Mouse (Mus musculus) testis, adult 2 months (tissue): Measurements from ENCODE around the gene Fam3b. TPM values are rescaled to one million over a fixed set of nuclear protein-coding genes. Genes with fewer than 3 reads are reported as not detected.

Experiments
- H3K27ac ChIP-seq: fragments of 200-500 bp; 2 replicates; pipeline ENCODE4 v1.5.1; 2012; ENCODE audit warnings: low read depth, low read length; ENCODE audit not compliant: control insufficient read depth, insufficient read depth
- H3K27me3 ChIP-seq: fragments of 200-500 bp; 2 replicates; pipeline ENCODE4 v1.6.1; 2012; ENCODE audit warnings: mild to moderate bottlenecking, low read length, moderate library complexity; ENCODE audit not compliant: control insufficient read depth, insufficient read depth
- H3K36me3 ChIP-seq: fragments of 200-500 bp; 2 replicates; pipeline ENCODE4 v1.6.1; 2012; ENCODE audit warnings: mild to moderate bottlenecking, low read length; ENCODE audit not compliant: control insufficient read depth, insufficient read depth
- H3K4me1 ChIP-seq: fragments of 200-500 bp; 2 replicates; pipeline ENCODE4 v1.6.1; 2012; ENCODE audit warnings: low read length; ENCODE audit not compliant: control insufficient read depth, insufficient read depth
- H3K4me3 ChIP-seq: fragments of 200-500 bp; 2 replicates; pipeline ENCODE4 v1.5.1; 2012; ENCODE audit warnings: low read depth, mild to moderate bottlenecking, low read length, moderate library complexity, mixed read lengths; ENCODE audit not compliant: control insufficient read depth
- CTCF ChIP-seq: fragments of 200-500 bp; IDR thresholded peaks from 2 replicates; pipeline ENCODE4 v1.5.1; 2012; ENCODE audit warnings: low read depth, mild to moderate bottlenecking, inconsistent platforms, low read length, moderate library complexity; ENCODE audit not compliant: control insufficient read depth, insufficient read depth, insufficient replicate concordance
- POLR2A ChIP-seq: fragments of 200-500 bp; IDR thresholded peaks from 2 replicates; pipeline ENCODE4 v1.6.1; 2012; ENCODE audit warnings: low read depth, mild to moderate bottlenecking, inconsistent platforms, low read length, moderate library complexity; ENCODE audit not compliant: control insufficient read depth
- polyA plus RNA-seq: library from polyadenylated mRNA; depleted of rRNA; stranded (reverse); fragments of >200 nt; gene quantifications from 2 replicates; pipeline ENCODE4 v1.2.3, GENCODE M21; 2012

Gene Fam3b
- polyA plus RNA-seq, 1 experiment = 47.0 TPM

- no peaks in the 10 kb centered on the region for H3K27me3 ChIP-seq
- no peak overlapping the region for H3K4me3 ChIP-seq
- H3K36me3 ChIP-seq = no peaks in the 10 kb centered on the region
- H3K4me1 ChIP-seq = no peaks in the 10 kb centered on the region
- H3K27ac ChIP-seq = no peak overlapping the region
- TF ChIP-seq CTCF (no peak), POLR2A (no peak)
Measured at GRCm38 (mm10) chr16:97507783-97508182, 6.8 kb downstream of the Fam3b start.

GRCm38 (mm10) chr16:97504793-97505192, 9.8 kb downstream of the Fam3b start:
- Histone ChIP-seq H3K4me1 (no peaks in the 10 kb centered on the region; the same call in 1 of the 2 replicates), H3K36me3 (no peaks in the 10 kb centered on the region), H3K27me3 (no peaks in the 10 kb centered on the region), H3K27ac (no peak overlapping the region), H3K4me3 (no peak overlapping the region)
- TF ChIP-seq POLR2A (no peak), CTCF (no peak)

GRCm38 (mm10) chr16:97503849-97504248, 10.8 kb downstream of the Fam3b start:
- Histone ChIP-seq H3K27me3 (no peaks in the 10 kb centered on the region), H3K4me1 (no peaks in the 10 kb centered on the region; the same call in 1 of the 2 replicates)

GRCm38 (mm10) chr16:97500901-97501300, 13.7 kb downstream of the Fam3b start:
- H3K4me1 ChIP-seq = no peaks in the 10 kb centered on the region; the same call in 1 of the 2 replicates
- H3K27me3 ChIP-seq = no peaks in the 10 kb centered on the region
- no peak overlapping the region for H3K4me3 ChIP-seq
- no peak for TF ChIP-seq POLR2A
- no peak for TF ChIP-seq CTCF
- peak overlapping the region; percentile 18; the same call in 1 of the 2 replicates for H3K27ac ChIP-seq
- H3K36me3 ChIP-seq = no peaks in the 10 kb centered on the region

More at GRCm38 (mm10) chr16:97503849-97504248, 10.8 kb downstream of the Fam3b start:
- Histone ChIP-seq H3K36me3 (no peaks in the 10 kb centered on the region), H3K27ac (no peak overlapping the region), H3K4me3 (peak overlapping the region; percentile 15; the same call in 1 of the 2 replicates)
- TF ChIP-seq CTCF (no peak), POLR2A (no peak)

GRCm38 (mm10) chr16:97499450-97499849, 15.2 kb downstream of the Fam3b start:
- no peaks in the 10 kb centered on the region for H3K36me3 ChIP-seq
- no peaks in the 10 kb centered on the region for H3K27me3 ChIP-seq
- H3K27ac ChIP-seq = no peak overlapping the region
- TF ChIP-seq CTCF = no peak
- TF ChIP-seq POLR2A = no peak
- no peak overlapping the region for H3K4me3 ChIP-seq
- no peaks in the 10 kb centered on the region; the same call in 1 of the 2 replicates for H3K4me1 ChIP-seq

- no peak overlapping the region for H3K4me3 ChIP-seq
Measured at GRCm38 (mm10) chr16:97498139-97498538, 16.5 kb downstream of the Fam3b start.

GRCm38 (mm10) chr16:97497682-97498081, 16.9 kb downstream of the Fam3b start:
- no peak overlapping the region for H3K4me3 ChIP-seq
- H3K4me1 ChIP-seq = no peaks in the 10 kb centered on the region; the same call in 1 of the 2 replicates
- no peak for TF ChIP-seq POLR2A
- TF ChIP-seq CTCF = no peak
- H3K36me3 ChIP-seq = no peaks in the 10 kb centered on the region
- no peaks in the 10 kb centered on the region for H3K27me3 ChIP-seq
- H3K27ac ChIP-seq = no peak overlapping the region

More at GRCm38 (mm10) chr16:97498139-97498538, 16.5 kb downstream of the Fam3b start:
- Histone ChIP-seq H3K27ac (no peak overlapping the region), H3K4me1 (no peaks in the 10 kb centered on the region; the same call in 1 of the 2 replicates), H3K27me3 (no peaks in the 10 kb centered on the region), H3K36me3 (no peaks in the 10 kb centered on the region)
- TF ChIP-seq CTCF = no peak
- TF ChIP-seq POLR2A = no peak

GRCm38 (mm10) chr16:97496026-97496425, 18.6 kb downstream of the Fam3b start:
- no peak for TF ChIP-seq CTCF
- no peak for TF ChIP-seq POLR2A
- Histone ChIP-seq H3K4me3 (no peak overlapping the region), H3K27ac (no peak overlapping the region), H3K27me3 (no peaks in the 10 kb centered on the region), H3K36me3 (no peaks in the 10 kb centered on the region), H3K4me1 (no peaks in the 10 kb centered on the region; the same call in 1 of the 2 replicates)
